Mouse (Mus musculus) ES-E14 (cell line): Measurements from ENCODE around the gene Stx12.

Experiments
- MAFK ChIP-seq: IDR thresholded peaks from 2 replicates; pipeline ENCODE4 v1.6.1; 2014; ENCODE audit warnings: mild to moderate bottlenecking, low read depth, low read length, inconsistent platforms; ENCODE audit not compliant: insufficient read depth
- ZC3H11A ChIP-seq: IDR thresholded peaks from 2 replicates; pipeline ENCODE4 v1.6.1; 2012; ENCODE audit warnings: low read depth, mild to moderate bottlenecking, inconsistent platforms, low read length, borderline replicate concordance
- ZNF384 ChIP-seq: IDR thresholded peaks from 2 replicates; pipeline ENCODE4 v1.6.1; 2012; ENCODE audit warnings: low read depth, low read length, inconsistent platforms

GRCm38 (mm10) chr4:132843705-132844071 lies 40.6 kb downstream of the Stx12 start:
- TF ChIP-seq MAFK (no peak), ZC3H11A (no peak), ZNF384 (no peak)
